Mouse (Mus musculus): ENCODE data around the gene St7l.

Gene St7l

GRCm38 (mm10) chr3:104963331-104964276, 99.8 kb downstream of the St7l start:
- DNase-seq (ENCODE audit: low spot score), result peak; percentile 31

- no peak for DNase-seq (ENCODE audit: low spot score)
Observed at GRCm38 (mm10) chr3:104965070-104965855, 101.5 kb downstream of the St7l start.

GRCm38 (mm10) chr3:104965991-104966554, 102.3 kb downstream of the St7l start:
- no peak for DNase-seq (ENCODE audit: low spot score)

- DNase-seq (ENCODE audit: low spot score), result peak; percentile 61
Observed at GRCm38 (mm10) chr3:104967548-104968300, 103.9 kb downstream of the St7l start.
